Mouse (Mus musculus) forebrain, embryonic 10.5 days (tissue): ENCODE results near the gene Isg20. TPM values are rescaled to one million over a fixed set of nuclear protein-coding genes. Genes with fewer than 3 reads are reported as not detected.

Experiments used
- DNase-seq: peaks from one replicate; pipeline ENCODE4 v3.0.0-alpha.2; 2017; ENCODE audit warnings: low spot score; ENCODE audit errors: extremely low spot score
- H3K27ac ChIP-seq: fragments of 300-500 bp; sonication (generic); 2 replicates; pipeline ENCODE4 v1.5.1; 2016; ENCODE audit warnings: mild to moderate bottlenecking
- H3K27me3 ChIP-seq: fragments of 300-500 bp; sonication (generic); 2 replicates; pipeline ENCODE4 v1.6.1; 2016; ENCODE audit warnings: mild to moderate bottlenecking; ENCODE audit not compliant: poor library complexity, severe bottlenecking
- H3K36me3 ChIP-seq: fragments of 300-500 bp; sonication (generic); replicated peaks from 2 replicates; pipeline ENCODE4 v1.6.1; 2016; ENCODE audit warnings: mild to moderate bottlenecking, moderate library complexity
- H3K4me1 ChIP-seq: fragments of 300-500 bp; sonication (generic); 2 replicates; pipeline ENCODE4 v1.6.1; 2016
- H3K4me3 ChIP-seq: fragments of 300-500 bp; sonication (generic); 2 replicates; pipeline ENCODE4 v1.5.1; 2016; ENCODE audit warnings: mild to moderate bottlenecking, moderate library complexity
- H3K9me3 ChIP-seq: fragments of 300-500 bp; sonication (generic); 2 replicates; pipeline ENCODE4 v1.6.1; 2016; ENCODE audit warnings: mild to moderate bottlenecking, moderate library complexity
- WGBS: fragments of 180-500 bp; shearing (Covaris S2); methylation state at CpG from one replicate; pipeline ENCODE4 v1.1.7; 2016; 5-methylcytosine and 5-hydroxymethylcytosine counted together
- polyA plus RNA-seq: library from polyadenylated mRNA; unstranded; fragments of >200 nt; fragmentation: Nextera tagmentation; extraction: Ambion mirVana; gene quantifications from 2 replicates; pipeline ENCODE4 v1.2.1, GENCODE M21; 2016

Gene Isg20
- polyA plus RNA-seq, result 0.40 and 0.84 TPM in 2 replicates

- Histone ChIP-seq H3K9me3 (no peaks in the 10 kb centered on the region), H3K27me3 (no peaks in the 10 kb centered on the region), H3K4me1 (peaks cover 28% of the 10 kb centered on the region), H3K36me3 (peaks cover 21% of the 10 kb centered on the region), H3K4me3 (peak within 1 kb of the TSS; percentile 34), H3K27ac (peak within 1 kb of the TSS; percentile 32)
- 65% methylated on average over 5 of the region's 5 CpGs for WGBS
- no peak for DNase-seq
Measured at GRCm38 (mm10) chr7:78912974-78913474, at the start of gene Isg20. Isg20 (plus strand) TSS chr7:78913424.

GRCm38 (mm10) chr7:78863796-78864445, 49.3 kb upstream of the Isg20 start:
- Histone ChIP-seq H3K9me3 (no peaks in the 10 kb centered on the region), H3K27me3 (no peaks in the 10 kb centered on the region), H3K36me3 (no peaks in the 10 kb centered on the region), H3K4me1 (peaks cover 4% of the 10 kb centered on the region; the same call in 1 of the 2 replicates), H3K27ac (no peak overlapping the region), H3K4me3 (no peak overlapping the region)
- DNase-seq, result no peak
- WGBS, result 79% methylated on average over 7 of the region's 7 CpGs

- H3K27ac ChIP-seq, result no peak overlapping the region
- H3K4me3 ChIP-seq, result no peak overlapping the region
- no peaks in the 10 kb centered on the region for H3K9me3 ChIP-seq
- peaks cover 4% of the 10 kb centered on the region; the same call in 1 of the 2 replicates for H3K4me1 ChIP-seq
- WGBS, result 86% methylated on average over 4 of the region's 4 CpGs
- no peaks in the 10 kb centered on the region for H3K36me3 ChIP-seq
- no peak for DNase-seq
- H3K27me3 ChIP-seq, result no peaks in the 10 kb centered on the region
Measured at GRCm38 (mm10) chr7:78864446-78864802, 48.8 kb upstream of the Isg20 start.

- Histone ChIP-seq H3K27me3 (no peaks in the 10 kb centered on the region), H3K9me3 (no peaks in the 10 kb centered on the region), H3K4me1 (peaks cover 4% of the 10 kb centered on the region; the same call in 1 of the 2 replicates), H3K4me3 (no peak overlapping the region), H3K36me3 (no peaks in the 10 kb centered on the region), H3K27ac (no peak overlapping the region)
- WGBS, result 72% methylated on average over 12 of the region's 12 CpGs
- DNase-seq, result no peak
Measured at GRCm38 (mm10) chr7:78865212-78865949, 47.8 kb upstream of the Isg20 start.

- Histone ChIP-seq H3K27me3 (no peaks in the 10 kb centered on the region), H3K9me3 (no peaks in the 10 kb centered on the region), H3K27ac (no peak overlapping the region), H3K36me3 (no peaks in the 10 kb centered on the region), H3K4me1 (peaks cover 4% of the 10 kb centered on the region; the same call in 1 of the 2 replicates), H3K4me3 (no peak overlapping the region)
- DNase-seq, result no peak
- 85% methylated on average over 5 of the region's 5 CpGs for WGBS
Measured at GRCm38 (mm10) chr7:78868731-78869130, 44.5 kb upstream of the Isg20 start.

- H3K4me1 ChIP-seq, result no peaks in the 10 kb centered on the region
- no peak overlapping the region for H3K4me3 ChIP-seq
- no peak for DNase-seq
- no peaks in the 10 kb centered on the region for H3K9me3 ChIP-seq
- 85% methylated on average over 6 of the region's 6 CpGs for WGBS
- H3K27me3 ChIP-seq, result no peaks in the 10 kb centered on the region
- H3K36me3 ChIP-seq, result no peaks in the 10 kb centered on the region
- no peak overlapping the region for H3K27ac ChIP-seq
Measured at GRCm38 (mm10) chr7:78872366-78872765, 40.9 kb upstream of the Isg20 start.

- H3K9me3 ChIP-seq, result no peaks in the 10 kb centered on the region
- H3K27ac ChIP-seq, result no peak overlapping the region
- DNase-seq, result no peak
- no peaks in the 10 kb centered on the region for H3K4me1 ChIP-seq
- WGBS, result 86% methylated on average over 5 of the region's 5 CpGs
- H3K36me3 ChIP-seq, result no peaks in the 10 kb centered on the region
- no peak overlapping the region for H3K4me3 ChIP-seq
- no peaks in the 10 kb centered on the region for H3K27me3 ChIP-seq
Measured at GRCm38 (mm10) chr7:78872831-78873230, 40.4 kb upstream of the Isg20 start.

GRCm38 (mm10) chr7:78881607-78882468, 31.4 kb upstream of the Isg20 start:
- WGBS, result 10% methylated on average over 15 of the region's 16 CpGs
- peaks cover 65% of the 10 kb centered on the region for H3K27me3 ChIP-seq
- H3K27ac ChIP-seq, result peak overlapping the region; percentile 82
- H3K9me3 ChIP-seq, result no peaks in the 10 kb centered on the region
- peak overlapping the region; percentile 62 for H3K4me3 ChIP-seq
- peaks cover 62% of the 10 kb centered on the region for H3K4me1 ChIP-seq
- peak; percentile 36 for DNase-seq
- no peaks in the 10 kb centered on the region for H3K36me3 ChIP-seq

- peak; percentile 79 for DNase-seq
- Histone ChIP-seq H3K27me3 (peaks cover 65% of the 10 kb centered on the region), H3K4me3 (peak overlapping the region; percentile 62), H3K4me1 (peaks cover 68% of the 10 kb centered on the region), H3K36me3 (no peaks in the 10 kb centered on the region), H3K9me3 (no peaks in the 10 kb centered on the region), H3K27ac (peak overlapping the region; percentile 82)
- WGBS, result 2% methylated on average over 23 of the region's 23 CpGs
Measured at GRCm38 (mm10) chr7:78882469-78882837, 30.8 kb upstream of the Isg20 start.

GRCm38 (mm10) chr7:78883016-78883725, 30.1 kb upstream of the Isg20 start:
- 1% methylated on average over 34 of the region's 34 CpGs for WGBS
- H3K27ac ChIP-seq, result peak overlapping the region; percentile 82
- peak; percentile 48 for DNase-seq

GRCm38 (mm10) chr7:78883726-78884060, 29.5 kb upstream of the Isg20 start:
- H3K27ac ChIP-seq, result peak overlapping the region; percentile 82
- H3K4me3 ChIP-seq, result peak overlapping the region; percentile 62
- WGBS, result 5% methylated on average over 8 of the region's 8 CpGs
- no peak for DNase-seq
- no peaks in the 10 kb centered on the region for H3K36me3 ChIP-seq
- peaks cover 77% of the 10 kb centered on the region for H3K27me3 ChIP-seq
- H3K4me1 ChIP-seq, result peaks cover 81% of the 10 kb centered on the region
- H3K9me3 ChIP-seq, result no peaks in the 10 kb centered on the region

More at GRCm38 (mm10) chr7:78883016-78883725, 30.1 kb upstream of the Isg20 start:
- Histone ChIP-seq H3K9me3 (no peaks in the 10 kb centered on the region), H3K4me3 (peak overlapping the region; percentile 62), H3K27me3 (peaks cover 72% of the 10 kb centered on the region), H3K4me1 (peaks cover 75% of the 10 kb centered on the region), H3K36me3 (no peaks in the 10 kb centered on the region)

GRCm38 (mm10) chr7:78884139-78884538, 29.1 kb upstream of the Isg20 start:
- peak overlapping the region; percentile 35 for H3K4me3 ChIP-seq
- H3K4me1 ChIP-seq, result peaks cover 85% of the 10 kb centered on the region
- peaks cover 81% of the 10 kb centered on the region for H3K27me3 ChIP-seq
- no peaks in the 10 kb centered on the region for H3K9me3 ChIP-seq
- peak; percentile 75 for DNase-seq
- 4% methylated on average over 6 of the region's 6 CpGs for WGBS
- no peaks in the 10 kb centered on the region for H3K36me3 ChIP-seq
- H3K27ac ChIP-seq, result peak overlapping the region; percentile 63; the same call in 1 of the 2 replicates
